Mouse (Mus musculus) WW6 (cell line): Measurements from ENCODE around the gene S100a13.

Experiments
- DNase-seq: peaks from one replicate; pipeline ENCODE4 v3.0.0-alpha.2; 2013; ENCODE audit warnings: low read depth, low spot score

The S100a13 gene

DNA sequence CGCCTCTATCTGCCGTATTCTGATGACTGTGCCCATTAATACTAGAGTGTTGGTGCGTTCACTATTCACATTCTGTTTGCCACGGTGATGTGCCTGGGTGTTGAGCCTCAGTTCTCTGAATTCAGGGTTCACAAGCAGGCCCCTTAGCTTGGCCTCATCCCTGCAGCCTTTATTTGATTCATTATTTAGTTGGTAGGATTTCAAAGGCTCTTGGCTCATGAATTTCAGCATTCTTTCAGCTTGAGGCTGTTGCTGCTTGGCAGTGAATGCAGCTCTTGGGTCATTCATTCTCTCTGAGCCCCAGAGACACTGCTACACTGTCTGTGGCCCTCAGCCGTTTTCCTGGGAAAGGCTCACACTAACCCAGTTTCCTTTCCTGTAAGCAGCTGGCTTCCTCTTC lies 41.7 kb downstream of the S100a13 start:
- DNase-seq, result no peak

DNA sequence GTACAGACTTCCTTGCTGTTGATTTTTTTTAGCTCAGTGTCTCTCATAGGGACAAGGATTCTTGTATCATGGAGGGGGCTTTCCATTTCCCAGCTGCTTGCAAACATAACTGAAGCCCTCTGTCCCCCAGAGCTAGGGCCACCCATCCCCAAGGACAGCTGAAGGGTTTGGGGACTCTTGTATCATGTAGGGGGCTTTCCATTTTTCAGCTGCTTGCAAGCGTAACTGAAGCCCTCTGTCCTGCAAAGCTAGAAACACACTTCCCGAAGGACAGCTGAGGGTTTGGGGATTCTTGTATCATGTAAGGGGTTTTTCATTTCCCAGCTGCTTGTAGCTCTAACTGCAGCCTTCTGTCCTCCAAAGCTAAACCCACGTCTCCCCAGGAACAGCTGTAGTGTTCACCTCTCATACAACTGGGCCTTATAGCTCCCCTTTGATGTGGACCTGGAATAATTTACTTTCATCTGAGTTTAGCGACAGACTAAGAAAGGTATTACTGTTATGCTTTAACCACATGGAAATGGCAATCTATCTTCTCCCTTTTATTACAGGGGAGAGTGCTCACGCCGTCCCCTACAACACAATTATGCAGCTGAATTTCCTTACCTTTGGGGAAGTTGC lies 45.9 kb downstream of the S100a13 start, which contains the start of gene S100a3:
TSS of gene S100a3 (plus strand) at position 571 of the 621 bp plus-strand sequence.
- DNase-seq, result no peak
